Mouse (Mus musculus) intestine, embryonic 14.5 days (tissue): ENCODE data around the gene Osbpl6. TPM values are rescaled to one million over a fixed set of nuclear protein-coding genes. Genes with fewer than 3 reads are reported as not detected.

Experiments used
- ATAC-seq: fragments of 200-750 bp; cut with Nextera tagmentation; replicated peaks from 2 replicates; pipeline ENCODE4 v1.8.0; 2017; ENCODE audit warnings: low read depth, moderate number of reproducible peaks, moderate TSS enrichment, moderate library complexity; ENCODE audit not compliant: low FRiP score, low TSS enrichment
- DNase-seq: peaks from one replicate; pipeline ENCODE4 v3.0.0-alpha.2; 2018; ENCODE audit warnings: low spot score
- H3K27ac ChIP-seq: fragments of 300-500 bp; sonication (generic); 2 replicates; pipeline ENCODE4 v1.5.1; 2014; ENCODE audit warnings: low read depth, mild to moderate bottlenecking, control low read depth
- H3K27me3 ChIP-seq: fragments of 300-500 bp; sonication (generic); replicated peaks from 2 replicates; pipeline ENCODE4 v1.6.1; 2014; ENCODE audit warnings: low read length, control low read depth; ENCODE audit not compliant: control insufficient read depth, insufficient read depth
- H3K36me3 ChIP-seq: fragments of 300-500 bp; sonication (generic); 2 replicates; pipeline ENCODE4 v1.6.1; 2014; ENCODE audit warnings: low read length, control low read depth; ENCODE audit not compliant: control insufficient read depth, insufficient read depth
- H3K4me1 ChIP-seq: fragments of 300-500 bp; sonication (generic); replicated peaks from 2 replicates; pipeline ENCODE4 v1.6.1; 2014; ENCODE audit warnings: low read length, control low read depth, mixed read lengths; ENCODE audit not compliant: control insufficient read depth, insufficient read depth
- H3K4me2 ChIP-seq: fragments of 300-500 bp; sonication (generic); 2 replicates; pipeline ENCODE4 v1.6.1; 2014; ENCODE audit warnings: low read length
- H3K4me3 ChIP-seq: fragments of 300-500 bp; sonication (generic); 2 replicates; pipeline ENCODE4 v1.5.1; 2014; ENCODE audit warnings: low read depth, low read length, control low read depth, mixed read lengths
- H3K9ac ChIP-seq: fragments of 300-500 bp; sonication (generic); 2 replicates; pipeline ENCODE4 v1.6.1; 2014; ENCODE audit warnings: mild to moderate bottlenecking, low read length
- H3K9me3 ChIP-seq: fragments of 300-500 bp; sonication (generic); 2 replicates; pipeline ENCODE4 v1.6.1; 2016; ENCODE audit warnings: low read length, control low read depth; ENCODE audit not compliant: control insufficient read depth
- WGBS: fragments of 180-500 bp; shearing (Covaris S2); extraction: QIAGEN DNeasy Blood & Tissue Kit; methylation state at CpG from one replicate; pipeline ENCODE4 v1.1.7; 2014; 5-methylcytosine and 5-hydroxymethylcytosine counted together
- polyA plus RNA-seq: library from polyadenylated mRNA; unstranded; fragments of >200 nt; fragmentation: Nextera tagmentation; extraction: Ambion mirVana; gene quantifications from 2 replicates; pipeline ENCODE4 v1.2.1, GENCODE M21; 2014

Gene Osbpl6
- polyA plus RNA-seq, 1 experiment from 2014 or later: 10.9 TPM

- Histone ChIP-seq H3K9ac (no peak overlapping the region), H3K4me1 (no peaks in the 10 kb centered on the region), H3K27ac (no peak overlapping the region), H3K9me3 (no peaks in the 10 kb centered on the region), H3K4me2 (no peak overlapping the region), H3K27me3 (no peaks in the 10 kb centered on the region), H3K36me3 (no peaks in the 10 kb centered on the region), H3K4me3 (no peak overlapping the region)
- no peak for DNase-seq
- ATAC-seq: no peak
- 83% methylated on average over 11 of the region's 11 CpGs for WGBS
Observed at GRCm38 (mm10) chr2:76498891-76499290, 92.6 kb downstream of the Osbpl6 start.

GRCm38 (mm10) chr2:76504122-76504839 lies 98.0 kb downstream of the Osbpl6 start:
- 0 out of 2 replicates have a peak, but pooled peaks cover 2% of the 10 kb centered on the region for H3K9me3 ChIP-seq
- no peak overlapping the region for H3K9ac ChIP-seq
- H3K4me3 ChIP-seq: no peak overlapping the region
- DNase-seq (no peak), ATAC-seq (no peak)
- no peaks in the 10 kb centered on the region for H3K4me1 ChIP-seq
- H3K27me3 ChIP-seq: no peaks in the 10 kb centered on the region
- H3K27ac ChIP-seq: no peak overlapping the region
- WGBS: 45% methylated on average over 12 of the region's 12 CpGs
- no peaks in the 10 kb centered on the region for H3K36me3 ChIP-seq
- H3K4me2 ChIP-seq: no peak overlapping the region; the same call in 1 of the 2 replicates

- WGBS: 89% methylated on average over 2 of the region's 2 CpGs
- no peaks in the 10 kb centered on the region for H3K36me3 ChIP-seq
- 0 out of 2 replicates have a peak, but pooled peaks cover 2% of the 10 kb centered on the region for H3K9me3 ChIP-seq
- no peak overlapping the region for H3K9ac ChIP-seq
- no peaks in the 10 kb centered on the region for H3K4me1 ChIP-seq
- no peaks in the 10 kb centered on the region for H3K27me3 ChIP-seq
- DNase-seq (no peak), ATAC-seq (no peak)
- H3K4me2 ChIP-seq: no peak overlapping the region
- H3K4me3 ChIP-seq: no peak overlapping the region
- H3K27ac ChIP-seq: no peak overlapping the region
Observed at GRCm38 (mm10) chr2:76504989-76505388, 98.7 kb downstream of the Osbpl6 start.

DNA sequence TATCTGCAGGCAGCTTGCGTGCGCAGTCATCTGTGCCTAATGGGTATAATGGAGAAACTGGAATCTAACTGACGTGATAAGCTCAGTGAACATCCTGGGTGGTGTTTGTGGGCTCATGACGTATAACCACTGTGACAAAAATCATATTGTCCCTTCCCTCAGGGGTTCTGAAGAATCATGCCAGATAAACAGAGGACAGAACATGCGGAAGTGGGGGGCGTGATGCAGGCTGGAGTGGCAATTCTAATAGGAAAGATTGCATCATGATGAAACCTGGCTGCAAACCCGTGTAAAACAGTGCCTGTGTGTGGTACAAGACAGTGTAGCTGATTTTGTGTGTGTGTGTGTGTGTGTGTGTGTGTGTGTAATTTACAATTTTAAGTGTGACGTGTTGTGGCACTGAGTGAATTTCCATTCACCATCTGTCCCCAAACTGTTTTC lies 105.0 kb downstream of the Osbpl6 start:
- H3K9me3 ChIP-seq: 0 out of 2 replicates have a peak, but pooled peaks cover 2% of the 10 kb centered on the region
- no peak overlapping the region for H3K27ac ChIP-seq
- DNase-seq (no peak), ATAC-seq (no peak)
- no peak overlapping the region for H3K4me2 ChIP-seq
- no peaks in the 10 kb centered on the region for H3K4me1 ChIP-seq
- H3K27me3 ChIP-seq: no peaks in the 10 kb centered on the region
- no peak overlapping the region for H3K9ac ChIP-seq
- H3K36me3 ChIP-seq: no peaks in the 10 kb centered on the region
- H3K4me3 ChIP-seq: no peak overlapping the region
- 86% methylated on average over 8 of the region's 8 CpGs for WGBS

DNA sequence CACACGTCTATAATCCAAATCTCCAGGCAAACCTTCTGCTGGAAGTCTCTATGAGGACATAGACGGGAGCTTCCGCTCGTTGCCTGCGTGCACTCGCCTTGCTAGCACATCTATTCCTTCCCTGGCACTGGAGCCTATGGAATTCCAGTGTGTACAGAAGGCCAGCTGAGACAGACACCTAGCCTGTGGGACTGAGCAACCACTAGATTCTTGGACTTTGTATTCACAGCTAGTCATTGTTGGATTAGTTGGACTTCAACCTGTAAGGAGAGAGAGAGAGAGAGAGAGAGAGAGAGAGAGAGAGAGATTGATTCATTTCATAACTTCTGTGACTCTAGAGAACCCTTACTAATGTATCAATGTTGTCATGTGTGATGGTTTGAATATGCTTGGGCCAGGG lies 105.8 kb downstream of the Osbpl6 start:
- Histone ChIP-seq H3K36me3 (no peaks in the 10 kb centered on the region), H3K9ac (no peak overlapping the region), H3K27me3 (no peaks in the 10 kb centered on the region), H3K27ac (no peak overlapping the region), H3K4me3 (no peak overlapping the region), H3K4me2 (no peak overlapping the region), H3K4me1 (no peaks in the 10 kb centered on the region), H3K9me3 (0 out of 2 replicates have a peak, but pooled peaks cover 2% of the 10 kb centered on the region)
- ATAC-seq: no peak
- WGBS: 91% methylated on average over 6 of the region's 6 CpGs
- no peak for DNase-seq

GRCm38 (mm10) chr2:76512888-76513287 lies 106.6 kb downstream of the Osbpl6 start:
- no peaks in the 10 kb centered on the region for H3K9me3 ChIP-seq
- H3K27ac ChIP-seq: no peak overlapping the region
- no peak overlapping the region for H3K4me3 ChIP-seq
- H3K9ac ChIP-seq: no peak overlapping the region
- H3K36me3 ChIP-seq: no peaks in the 10 kb centered on the region
- H3K4me2 ChIP-seq: no peak overlapping the region
- no peaks in the 10 kb centered on the region for H3K4me1 ChIP-seq
- H3K27me3 ChIP-seq: no peaks in the 10 kb centered on the region
- ATAC-seq (no peak), DNase-seq (no peak)
- 65% methylated on average over 6 of the region's 6 CpGs for WGBS

DNA sequence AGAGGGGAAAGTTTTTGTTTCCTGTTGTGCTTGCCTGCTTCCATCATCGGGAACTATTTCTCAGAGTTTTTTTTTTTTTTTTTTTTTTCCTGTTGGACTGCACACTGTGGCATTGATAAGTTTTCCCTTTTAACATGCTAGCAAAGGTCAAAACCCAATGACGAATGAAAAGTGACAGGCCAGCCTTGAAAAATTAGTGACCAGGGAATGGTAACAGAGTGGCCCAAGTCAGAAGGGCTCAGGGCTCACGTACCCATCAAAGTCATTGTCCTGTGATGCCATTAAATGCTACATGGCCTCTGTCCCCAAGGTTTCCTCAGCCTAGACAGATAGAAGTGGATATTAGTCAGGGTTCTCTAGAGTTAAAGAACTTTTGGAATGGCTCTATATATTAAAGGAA lies 107.0 kb downstream of the Osbpl6 start:
- no peak overlapping the region for H3K4me3 ChIP-seq

DNA sequence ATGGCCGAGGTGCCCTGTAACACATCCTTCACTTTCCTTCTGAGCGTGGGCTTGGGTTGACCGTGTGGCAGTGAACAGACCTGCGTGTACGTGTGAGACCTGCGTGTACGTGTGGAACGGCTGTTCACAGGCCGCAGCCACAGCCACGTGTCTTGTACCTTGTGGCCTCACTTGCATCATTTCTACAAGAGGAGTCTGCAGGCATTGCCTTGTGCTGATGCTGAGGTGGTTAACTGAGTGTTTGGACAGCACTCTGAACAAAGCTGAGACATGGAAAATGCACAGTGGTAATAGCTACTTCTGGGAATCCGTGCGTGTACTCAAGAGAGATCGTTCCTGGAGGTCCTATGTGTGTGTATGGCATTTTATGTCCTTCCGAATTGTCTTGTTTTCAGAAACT lies 111.2 kb downstream of the Osbpl6 start:
- DNase-seq (no peak), ATAC-seq (no peak)
- H3K4me2 ChIP-seq: no peak overlapping the region
- WGBS: 86% methylated on average over 14 of the region's 14 CpGs
- no peak overlapping the region for H3K9ac ChIP-seq
- H3K27ac ChIP-seq: no peak overlapping the region
- no peaks in the 10 kb centered on the region for H3K27me3 ChIP-seq
- H3K36me3 ChIP-seq: no peaks in the 10 kb centered on the region
- no peak overlapping the region for H3K4me3 ChIP-seq
- no peaks in the 10 kb centered on the region for H3K4me1 ChIP-seq
- H3K9me3 ChIP-seq: no peaks in the 10 kb centered on the region

More for the DNA sequence above, 107.0 kb downstream of the Osbpl6 start:
- H3K9ac ChIP-seq: no peak overlapping the region
- DNase-seq: no peak
- 76% methylated on average over 3 of the region's 3 CpGs for WGBS
- no peaks in the 10 kb centered on the region for H3K9me3 ChIP-seq
- ATAC-seq: no peak
- no peaks in the 10 kb centered on the region for H3K4me1 ChIP-seq
- no peaks in the 10 kb centered on the region for H3K36me3 ChIP-seq
- H3K27me3 ChIP-seq: no peaks in the 10 kb centered on the region
- H3K27ac ChIP-seq: no peak overlapping the region
- no peak overlapping the region for H3K4me2 ChIP-seq
